Mouse (Mus musculus): ENCODE data around the gene Optn.

Gene Optn

DNA sequence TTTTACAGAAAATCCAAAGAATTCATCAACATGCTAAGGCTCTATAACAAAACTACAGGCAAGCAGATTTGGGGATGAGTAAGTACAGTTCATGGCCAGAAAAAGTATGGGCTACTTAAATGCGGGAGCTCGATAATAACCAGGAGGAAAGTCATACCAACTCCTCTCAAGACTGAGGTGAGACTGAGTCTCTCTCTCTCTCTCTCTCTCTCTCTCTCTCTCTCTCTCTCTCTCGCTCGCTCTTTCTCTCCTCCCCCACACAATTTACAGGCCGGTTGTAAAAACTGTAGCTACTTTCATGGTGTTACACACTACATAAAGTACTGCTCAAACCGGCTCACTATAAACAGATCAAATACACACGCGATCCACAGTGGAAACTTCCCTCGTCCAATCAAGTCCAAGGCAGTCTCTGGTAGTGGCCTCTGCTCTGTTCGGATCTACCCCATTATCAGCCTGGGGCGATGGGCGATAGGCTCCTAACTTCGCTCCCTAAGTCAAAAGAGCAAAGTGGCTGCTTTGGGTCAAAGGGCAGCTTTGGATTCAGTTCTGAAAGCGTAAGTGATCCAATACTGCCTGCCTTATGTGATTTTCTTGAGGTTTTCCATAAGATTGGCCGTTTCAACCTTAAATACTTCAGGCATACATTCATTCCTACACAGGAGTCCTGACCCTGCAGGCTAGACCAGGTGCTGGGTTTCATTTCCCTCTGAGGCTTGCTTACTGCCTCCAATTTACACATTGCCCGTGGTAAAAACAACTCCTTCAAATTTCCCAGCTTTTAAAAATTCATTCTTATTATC is 1.2 kb downstream of the Optn start:
- no peak for DNase-seq (ENCODE audit: extremely low read depth, insufficient read length, low spot score)

DNA sequence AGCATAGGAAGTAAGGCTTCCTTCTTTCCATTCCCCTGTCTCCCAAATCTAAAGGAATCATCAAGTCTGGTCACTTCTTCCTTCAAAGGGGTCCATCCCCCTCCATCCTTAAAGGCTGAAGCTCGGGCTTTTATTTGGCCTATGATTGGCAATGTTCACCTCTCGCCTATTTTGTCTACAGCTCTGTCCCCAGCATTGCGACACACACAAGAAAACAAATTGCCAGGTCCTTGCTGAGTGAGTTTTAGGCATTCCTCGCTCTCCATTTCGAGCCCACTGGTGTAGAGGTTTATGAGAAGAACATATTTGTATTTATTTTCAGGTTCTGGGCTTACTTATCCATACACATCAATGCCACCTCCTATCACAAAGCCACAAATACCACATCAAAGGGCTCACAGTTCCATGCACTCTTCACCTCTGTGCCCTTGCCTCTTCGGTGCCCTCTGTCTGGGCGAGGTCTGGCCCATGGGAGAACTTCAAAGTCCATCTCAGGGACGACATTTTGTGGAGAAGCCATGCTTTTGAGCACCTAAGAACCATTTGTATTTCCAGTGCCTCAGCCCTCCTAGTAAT is 2.6 kb downstream of the Optn start:
- DNase-seq (ENCODE audit: extremely low read depth, insufficient read length, low spot score) = no peak

- DNase-seq (ENCODE audit: extremely low read depth, insufficient read length, low spot score) = no peak
These were observed 3.9 kb downstream of the Optn start for GRCm38 (mm10) chr2:5059997-5060396.

DNA sequence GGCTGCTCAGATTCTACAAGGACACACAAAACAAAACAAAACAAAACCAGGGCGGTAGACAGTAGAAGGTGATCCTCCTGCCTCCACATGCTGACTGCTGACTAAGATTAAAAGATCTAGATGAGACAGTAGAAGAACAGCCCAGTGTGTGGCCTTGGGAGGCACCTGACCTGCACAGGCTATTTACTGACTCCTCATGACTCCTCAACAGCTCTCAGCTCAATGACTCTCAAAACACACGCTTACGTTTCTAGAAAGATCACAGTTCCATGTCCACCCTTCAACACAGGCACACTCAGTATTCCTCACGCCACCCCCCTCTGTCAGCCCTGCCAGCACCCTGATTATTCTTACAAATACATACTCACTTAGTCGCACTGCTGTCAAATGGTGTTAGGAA is 5.4 kb downstream of the Optn start:
- no peak for DNase-seq (ENCODE audit: extremely low read depth, insufficient read length, low spot score)

DNA sequence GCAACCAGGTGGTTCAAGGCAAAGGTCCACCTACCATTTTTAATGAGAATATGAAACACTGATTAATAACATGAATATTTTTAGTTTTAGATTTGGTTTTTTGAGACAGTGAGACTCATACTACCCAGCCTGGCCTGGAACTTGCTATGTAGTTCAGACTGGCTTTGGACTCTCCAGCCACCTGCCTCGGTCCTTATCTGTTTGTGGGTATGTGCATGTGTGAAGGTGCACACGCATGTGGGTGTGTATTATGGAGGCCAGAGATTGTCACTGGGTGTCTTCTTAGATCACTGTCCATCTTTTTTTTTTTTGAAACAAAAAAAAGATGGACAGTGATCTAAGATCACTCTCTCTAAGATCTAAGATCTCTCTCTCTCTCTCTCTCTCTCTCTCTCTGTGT is 13.3 kb downstream of the Optn start:
- DNase-seq (ENCODE audit: extremely low read depth, insufficient read length, low spot score) = no peak

DNA sequence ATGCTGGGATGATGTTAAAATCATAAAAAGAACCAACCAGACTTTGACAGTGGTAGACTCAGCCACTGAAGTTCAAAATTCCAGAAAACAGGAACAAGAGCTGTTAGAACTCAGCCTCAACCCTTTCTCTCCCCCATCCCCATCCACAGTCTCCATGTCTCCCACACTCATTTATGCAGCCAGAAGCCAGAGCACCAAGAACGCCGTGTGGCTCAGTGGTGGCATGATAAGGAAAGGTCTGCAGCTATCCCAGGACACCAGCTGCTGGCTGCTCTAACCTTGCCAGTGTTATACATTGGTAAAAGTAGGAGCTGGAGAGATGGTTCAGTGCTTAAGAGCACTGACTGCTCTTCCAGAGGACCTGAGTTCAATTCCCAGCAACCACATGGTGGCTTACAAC is 16.8 kb downstream of the Optn start:
- no peak for DNase-seq (ENCODE audit: extremely low read depth, insufficient read length, low spot score)

- DNase-seq (ENCODE audit: extremely low read depth, insufficient read length, low spot score) = no peak
These were observed 18.4 kb downstream of the Optn start for GRCm38 (mm10) chr2:5045269-5045965.

DNA sequence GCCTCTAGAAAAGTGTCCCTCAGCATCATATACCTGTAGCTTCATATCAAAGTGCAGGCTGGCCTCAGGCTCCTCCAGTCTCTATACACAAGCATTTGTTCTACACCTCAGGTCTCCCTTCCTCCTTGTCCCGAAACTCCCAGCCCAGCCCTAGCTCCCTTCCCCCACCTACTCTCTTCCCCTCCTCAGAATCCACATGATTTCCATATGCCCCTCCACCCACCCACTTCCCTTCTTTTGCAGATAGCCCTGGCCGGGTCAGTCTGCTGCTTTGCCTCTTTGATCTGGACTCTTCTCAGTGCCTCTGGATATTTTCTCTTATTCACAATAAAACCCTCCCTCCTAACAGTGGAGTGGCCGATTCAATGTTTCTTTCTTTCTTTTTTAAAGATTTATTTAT is 19.5 kb downstream of the Optn start:
- DNase-seq (ENCODE audit: extremely low read depth, insufficient read length, low spot score) = no peak

GRCm38 (mm10) chr2:5043476-5043761 is 20.4 kb downstream of the Optn start:
- DNase-seq (ENCODE audit: extremely low read depth, insufficient read length, low spot score) = no peak

DNA sequence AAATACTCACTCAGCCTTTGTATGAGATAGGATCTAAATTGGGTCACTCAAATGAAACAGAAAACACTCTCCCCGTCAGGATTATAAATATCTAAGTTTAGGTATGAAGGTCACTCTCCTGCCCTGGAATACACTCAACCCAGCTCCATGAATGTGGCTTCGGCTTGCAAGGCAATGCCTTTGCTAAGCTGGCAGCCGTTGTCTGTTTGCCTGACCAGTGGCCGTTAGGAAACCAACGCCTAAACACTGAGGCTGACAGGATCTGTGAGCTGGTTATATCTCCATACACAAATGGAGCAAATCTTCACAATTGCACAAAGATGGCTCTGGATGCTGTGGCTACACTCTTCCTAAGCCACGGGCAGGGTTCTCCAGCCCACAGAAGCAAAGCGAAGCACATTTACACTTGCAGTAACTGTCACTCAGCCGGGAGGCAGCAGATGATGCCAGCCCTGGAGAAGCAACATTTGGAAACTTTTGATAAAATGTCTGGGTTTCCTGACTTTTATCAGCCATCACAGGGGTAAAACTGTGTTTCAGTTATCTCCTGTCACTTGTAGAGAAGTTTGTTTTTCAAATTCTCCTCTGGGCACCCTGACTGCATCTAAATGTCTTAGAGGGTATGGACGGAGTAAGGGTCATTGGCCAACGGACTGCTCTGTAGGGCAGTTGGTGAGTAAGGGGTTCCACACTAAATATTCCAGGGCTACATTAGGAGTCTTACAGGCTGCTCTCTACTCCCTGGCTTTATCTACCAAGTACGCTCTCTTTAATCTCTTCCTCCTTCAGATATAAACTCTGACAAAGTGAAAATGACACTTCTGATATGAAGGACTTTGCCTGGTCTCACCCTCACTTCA is 21.0 kb downstream of the Optn start:
- DNase-seq (ENCODE audit: extremely low read depth, insufficient read length, low spot score) = no peak

GRCm38 (mm10) chr2:5041854-5042253 is 22.0 kb downstream of the Optn start:
- DNase-seq (ENCODE audit: extremely low read depth, insufficient read length, low spot score) = no peak

DNA sequence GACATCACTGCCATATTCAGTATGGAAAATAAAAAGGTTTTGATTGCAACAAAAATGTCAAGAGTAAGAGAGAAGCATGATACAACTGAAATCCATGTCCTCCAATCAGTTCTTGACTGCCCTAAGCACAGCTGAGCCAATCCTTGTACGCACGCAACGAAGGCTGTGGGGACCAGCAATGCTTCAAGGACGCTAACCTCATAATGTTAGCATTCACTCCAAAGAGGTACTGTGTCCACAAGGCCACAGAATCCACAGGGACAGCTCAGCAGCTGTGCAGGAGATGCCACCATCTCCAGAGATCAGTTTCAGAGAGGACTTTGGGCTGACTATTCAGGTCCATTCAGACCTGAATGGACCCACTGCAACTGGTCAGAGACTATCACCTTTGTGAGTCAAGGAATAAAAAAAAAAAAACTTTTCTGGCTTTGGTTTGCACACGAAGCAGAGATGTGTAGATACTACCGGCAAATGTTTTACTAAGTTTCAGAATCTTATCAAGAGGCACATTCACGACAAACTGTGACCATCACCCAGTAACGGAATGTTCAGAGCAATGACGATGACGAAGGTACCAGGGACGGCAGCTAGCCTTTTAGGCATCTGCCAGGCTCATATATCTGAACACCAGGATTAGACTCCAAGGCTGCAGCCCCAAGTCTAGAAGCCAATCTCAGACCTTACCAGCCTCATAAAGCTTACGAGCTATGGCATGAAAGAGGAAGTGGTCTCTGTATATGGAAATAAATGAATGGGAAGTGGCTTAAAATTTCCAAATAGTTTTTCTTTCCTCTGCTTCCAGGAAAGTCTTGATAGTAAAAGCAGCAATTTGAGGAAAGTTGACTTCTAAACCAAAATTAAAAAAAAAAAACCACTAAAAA is 23.3 kb downstream of the Optn start:
- DNase-seq (ENCODE audit: extremely low read depth, insufficient read length, low spot score) = no peak

- DNase-seq (ENCODE audit: extremely low read depth, insufficient read length, low spot score) = no peak
These were observed 24.3 kb downstream of the Optn start for GRCm38 (mm10) chr2:5039350-5040170.

- no peak for DNase-seq (ENCODE audit: extremely low read depth, insufficient read length, low spot score)
These were observed 25.5 kb downstream of the Optn start for GRCm38 (mm10) chr2:5038320-5038719.

GRCm38 (mm10) chr2:5037390-5037789 is 26.5 kb downstream of the Optn start:
- DNase-seq (ENCODE audit: extremely low read depth, insufficient read length, low spot score) = no peak

DNA sequence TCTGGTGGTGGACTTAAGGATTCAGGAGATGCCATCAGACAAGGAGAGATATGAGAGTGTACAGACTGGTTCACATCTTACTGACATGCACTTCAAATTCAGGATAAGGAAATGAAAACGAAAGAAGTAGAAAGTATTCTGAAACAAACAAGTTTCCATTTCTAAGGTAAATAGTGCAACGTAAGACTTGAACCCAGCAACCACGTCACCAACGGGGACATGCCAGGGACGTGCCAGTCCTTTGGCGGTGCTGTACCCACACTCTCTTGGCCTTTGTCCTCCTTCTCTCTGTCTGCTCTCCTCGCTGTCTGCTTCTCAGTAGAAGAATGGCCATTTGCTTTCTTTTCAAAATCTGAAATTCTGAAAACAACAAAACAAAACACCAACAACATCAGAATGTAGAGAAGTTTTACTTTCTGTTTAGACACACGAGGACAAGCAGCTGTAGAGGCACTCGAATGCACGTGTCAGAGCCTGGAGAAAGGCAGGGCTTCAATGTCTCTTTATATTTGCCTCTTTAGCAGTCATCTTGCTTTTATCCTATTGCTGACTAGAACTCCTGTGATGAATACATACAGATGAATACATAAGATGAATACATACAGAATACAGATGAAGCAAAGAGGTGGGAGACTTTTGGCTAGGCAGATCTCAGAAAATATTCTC is 27.3 kb downstream of the Optn start:
- no peak for DNase-seq (ENCODE audit: extremely low read depth, insufficient read length, low spot score)

DNA sequence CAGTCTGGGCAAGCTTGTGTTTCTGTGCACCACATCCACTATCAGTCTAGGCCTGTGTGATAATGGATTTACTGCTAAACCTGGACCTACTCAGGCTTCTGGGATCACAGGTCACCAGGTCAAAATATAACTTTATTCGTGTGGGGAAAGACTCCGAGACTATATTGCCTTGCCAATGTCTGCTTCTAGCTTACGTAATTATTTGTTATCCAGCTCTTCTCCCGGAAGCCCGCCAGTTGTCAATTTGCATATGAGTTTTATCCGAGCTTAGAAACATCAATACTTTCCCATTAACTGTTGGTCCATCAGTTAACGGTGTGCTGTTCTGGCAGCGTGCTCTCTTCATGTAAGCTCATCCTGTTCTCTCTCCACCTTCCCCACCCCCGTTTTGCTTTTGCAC is 28.6 kb downstream of the Optn start:
- no peak for DNase-seq (ENCODE audit: extremely low read depth, insufficient read length, low spot score)

GRCm38 (mm10) chr2:5034801-5035200 is 29.1 kb downstream of the Optn start:
- no peak for DNase-seq (ENCODE audit: extremely low read depth, insufficient read length, low spot score)

Measured in 3134 (cell line).